Mouse (Mus musculus) spleen, postnatal 4 days (tissue): ENCODE data around the gene App.

Experiments
- DNase-seq, 2 experiments: peaks; one replicate each; pipeline ENCODE4 v3.0.0; 2022; ENCODE audit warnings: low spot score in 2 of 2

Gene App

DNA sequence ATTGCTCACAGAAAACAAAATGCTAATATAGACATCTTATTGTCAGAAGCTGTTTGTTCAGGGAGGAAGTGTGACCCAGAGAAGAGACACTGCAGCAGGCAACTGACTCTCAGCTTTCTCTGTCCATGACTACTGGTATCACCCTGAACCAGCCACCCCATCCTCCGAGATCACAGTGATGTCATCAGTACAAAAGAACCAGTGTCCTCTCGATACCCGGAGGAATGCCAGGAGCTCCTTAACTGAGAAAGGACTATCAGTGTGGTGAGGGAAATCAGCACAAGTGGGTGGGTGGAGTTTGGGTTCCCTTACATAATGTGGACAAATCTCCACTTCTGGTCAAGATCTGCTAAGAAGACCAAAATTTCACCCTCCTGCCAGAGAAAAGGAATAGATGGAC is 150.5 kb downstream of the App start:
- DNase-seq, result no peak

DNA sequence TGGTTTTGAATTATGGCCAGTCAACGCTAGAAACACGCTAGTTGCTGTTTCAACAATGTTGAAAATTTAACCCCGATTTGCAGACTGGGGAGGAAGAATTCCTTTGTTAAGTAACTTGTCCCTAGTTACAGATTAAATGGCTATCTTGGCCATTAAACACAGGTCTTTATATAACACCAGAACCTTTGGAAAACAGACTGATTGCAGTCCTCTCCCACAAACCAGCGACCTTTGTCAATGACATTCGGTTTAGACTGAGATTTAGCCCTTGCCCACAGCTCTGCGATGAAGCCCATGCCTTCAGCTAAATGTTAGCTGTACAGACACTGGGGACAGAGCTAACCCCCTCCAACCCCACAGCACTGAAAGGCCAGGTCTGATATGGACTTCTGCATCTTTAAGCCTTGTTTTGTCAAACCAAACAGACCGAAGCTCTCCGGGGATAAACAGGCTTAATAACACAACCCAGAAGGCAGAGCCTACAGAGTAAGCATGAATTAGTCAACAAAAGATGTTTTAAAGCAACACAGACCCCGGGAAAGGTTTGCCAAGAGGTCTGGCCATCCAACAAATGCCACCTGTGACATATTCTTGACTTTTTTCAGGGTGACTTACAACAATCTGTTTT is 152.8 kb downstream of the App start:
- DNase-seq, result no peak

DNA sequence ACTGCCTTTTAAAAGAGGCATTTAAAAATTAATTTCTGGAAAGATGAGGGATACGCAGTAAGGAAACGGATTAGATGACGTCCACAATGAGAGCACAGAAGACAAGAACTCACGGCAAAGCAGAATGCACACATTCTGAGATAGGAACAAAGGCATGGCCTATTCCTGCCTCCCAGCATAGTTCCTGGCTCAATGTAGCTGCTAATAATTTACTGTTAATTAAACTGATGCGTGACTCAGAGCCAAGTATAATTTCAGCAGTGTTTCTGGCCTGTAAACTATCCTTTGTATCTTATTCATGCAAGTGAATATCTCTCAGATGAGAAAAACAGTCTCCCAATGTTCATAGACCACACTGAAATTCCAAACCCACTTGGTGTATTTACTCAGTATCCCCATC is 154.3 kb downstream of the App start:
- DNase-seq, result no peak

DNA sequence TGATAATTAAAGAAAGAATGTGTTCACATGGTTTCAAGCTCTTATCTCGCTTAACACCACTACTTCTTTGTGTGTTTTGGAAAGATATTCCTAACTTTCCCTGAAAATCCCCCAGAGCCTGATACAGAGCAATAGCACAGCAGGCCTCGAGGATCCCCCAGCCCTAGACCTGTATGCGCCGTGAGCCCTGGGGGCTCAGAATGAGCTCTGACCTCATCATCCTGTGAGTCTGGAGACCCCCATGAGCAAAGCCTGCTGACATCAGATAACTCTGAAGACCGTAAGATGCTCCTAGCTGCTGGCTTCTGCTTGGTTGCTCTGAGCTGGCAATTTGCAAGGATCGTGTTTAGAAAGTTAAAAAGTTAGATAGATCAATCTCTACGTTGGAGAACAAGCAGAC is 155.7 kb downstream of the App start:
- DNase-seq, result no peak

DNA sequence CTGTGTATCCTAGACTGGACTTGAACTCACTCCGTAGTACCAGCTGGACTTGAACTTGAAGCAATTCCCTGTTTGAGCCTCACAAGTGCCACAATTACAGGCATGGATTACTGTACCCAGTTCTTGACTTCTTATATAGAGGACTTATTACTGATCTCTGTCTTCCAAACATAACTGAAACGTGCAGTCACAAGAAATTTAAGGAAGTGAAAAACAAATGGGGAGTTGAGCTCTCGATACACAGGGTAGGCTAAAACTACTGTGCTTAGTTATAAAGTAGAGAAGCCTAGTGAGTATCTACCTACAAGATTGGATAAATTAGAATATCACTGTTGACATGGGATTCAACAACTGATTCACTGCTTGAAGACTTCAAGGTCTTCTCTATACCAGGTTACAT is 160.9 kb downstream of the App start:
- DNase-seq, result no peak

DNA sequence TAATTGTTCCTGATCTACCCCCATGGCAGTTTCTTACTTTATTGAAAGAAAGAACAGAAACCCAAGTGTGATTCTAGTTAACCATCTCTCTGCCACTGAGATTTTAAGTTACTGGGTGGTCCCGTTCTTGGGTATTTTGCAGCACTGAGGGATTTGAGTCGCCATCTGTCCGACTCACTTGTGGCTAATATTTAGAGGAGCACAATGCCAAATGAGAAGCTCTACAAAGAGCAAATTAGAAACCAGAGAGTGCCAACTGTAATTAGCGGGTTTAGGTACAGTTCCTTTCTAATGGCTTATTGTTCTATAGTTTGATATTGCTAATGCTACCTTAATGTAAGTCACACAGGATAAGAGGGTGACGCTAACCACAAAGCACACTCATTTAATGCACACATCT is 161.4 kb downstream of the App start:
- no peak for DNase-seq

DNA sequence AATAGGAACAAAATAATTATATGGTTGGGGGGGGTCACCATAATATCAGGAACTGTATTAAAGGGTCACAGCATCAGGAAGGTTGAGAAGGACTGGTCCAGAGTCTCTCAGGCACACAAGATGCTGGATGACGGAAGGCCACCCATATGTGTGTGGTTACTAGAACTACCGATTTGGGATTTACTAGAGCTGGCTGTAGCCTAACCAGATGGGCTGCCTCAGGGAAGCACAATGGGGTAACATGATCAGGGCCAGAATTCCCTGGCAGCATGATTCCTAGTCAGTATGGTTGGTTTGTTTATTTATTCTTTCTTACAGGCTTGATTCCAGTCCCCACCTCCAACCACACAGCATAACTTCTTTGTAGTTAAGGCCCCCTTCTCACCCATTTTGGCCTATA is 162.9 kb downstream of the App start:
- DNase-seq, result no peak

DNA sequence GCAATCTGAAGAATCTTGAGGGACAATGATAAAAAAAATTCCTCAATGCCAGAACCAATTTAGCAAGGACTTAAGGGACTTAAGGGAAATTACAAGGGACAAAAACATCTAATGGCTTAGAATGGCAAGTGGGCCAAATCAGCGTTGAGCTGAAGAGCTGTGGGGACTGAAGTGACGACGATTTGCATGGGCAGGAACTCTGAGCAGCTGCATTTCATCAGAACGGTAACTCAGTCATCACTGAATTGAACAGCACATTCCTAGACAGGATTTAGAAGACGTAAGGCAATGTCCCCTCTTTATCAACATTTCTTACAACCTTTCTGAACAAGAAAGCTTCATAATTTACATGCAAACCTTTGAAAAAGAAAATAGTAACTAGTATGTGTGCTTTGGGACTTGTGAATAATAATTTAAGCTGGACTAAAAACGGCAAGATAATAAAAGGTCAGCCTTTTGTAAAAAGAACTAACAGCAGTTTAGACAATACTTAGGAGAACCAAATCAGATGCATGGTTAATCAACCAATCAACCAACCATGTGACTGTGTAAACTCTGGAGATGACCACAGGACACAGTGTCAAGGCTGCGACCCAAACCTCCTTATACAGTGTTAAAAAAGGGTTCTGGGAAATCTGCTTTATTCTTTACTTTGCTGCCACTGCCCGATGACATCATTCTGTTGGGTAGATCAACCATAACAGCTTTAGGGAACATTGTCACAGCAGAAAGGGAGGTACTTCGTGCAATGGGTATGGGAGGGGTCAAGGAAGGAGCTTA is 164.5 kb downstream of the App start:
- DNase-seq, result no peak

DNA sequence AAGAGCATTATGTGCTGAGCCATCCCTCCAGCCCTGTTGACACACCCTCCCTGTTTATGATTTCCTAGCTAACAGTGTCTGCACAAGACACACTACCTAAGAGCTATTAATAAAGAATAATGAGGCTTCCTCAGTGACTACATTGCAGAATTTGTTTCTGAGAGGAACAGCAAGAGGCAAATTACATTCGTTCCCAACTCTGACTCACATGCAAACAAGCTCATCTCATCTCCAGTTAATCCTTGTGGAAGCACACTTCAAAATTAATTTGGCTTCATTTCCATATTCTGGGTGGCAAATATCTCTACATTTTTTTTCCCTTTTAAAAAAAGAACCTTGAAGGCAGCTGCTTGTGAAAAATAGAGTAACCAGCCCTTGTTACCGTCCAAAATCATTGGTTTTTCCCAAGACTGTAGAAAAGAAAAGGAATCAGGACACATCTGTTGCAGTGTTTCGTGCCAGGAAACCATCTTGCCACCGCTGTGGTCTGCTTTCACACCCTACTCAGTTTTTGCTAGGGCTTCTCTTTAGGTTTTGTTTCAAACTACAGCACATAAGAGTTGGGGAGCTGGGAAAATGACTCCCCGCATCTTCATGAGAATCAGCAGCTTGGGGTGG is 171.5 kb downstream of the App start:
- no peak for DNase-seq

DNA sequence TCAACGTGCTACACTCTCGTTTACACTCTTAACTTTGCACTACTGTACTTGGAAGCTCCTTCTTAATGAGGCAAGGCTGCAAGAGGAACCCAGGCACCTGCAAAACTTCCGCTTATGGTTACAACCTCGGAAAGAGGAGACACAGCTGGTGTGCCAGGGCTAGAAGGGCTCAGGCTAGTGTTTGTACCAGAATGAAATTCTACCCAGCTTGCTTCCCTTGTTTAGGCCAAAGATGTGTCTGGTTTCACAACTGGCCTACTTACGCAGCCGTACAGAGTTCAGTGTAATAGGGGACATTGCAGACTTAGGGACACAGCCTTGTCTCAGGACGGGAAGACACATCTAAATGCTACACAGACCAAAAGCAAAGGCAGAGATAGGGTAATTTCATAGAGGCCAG is 173.3 kb downstream of the App start:
- DNase-seq, result no peak

DNA sequence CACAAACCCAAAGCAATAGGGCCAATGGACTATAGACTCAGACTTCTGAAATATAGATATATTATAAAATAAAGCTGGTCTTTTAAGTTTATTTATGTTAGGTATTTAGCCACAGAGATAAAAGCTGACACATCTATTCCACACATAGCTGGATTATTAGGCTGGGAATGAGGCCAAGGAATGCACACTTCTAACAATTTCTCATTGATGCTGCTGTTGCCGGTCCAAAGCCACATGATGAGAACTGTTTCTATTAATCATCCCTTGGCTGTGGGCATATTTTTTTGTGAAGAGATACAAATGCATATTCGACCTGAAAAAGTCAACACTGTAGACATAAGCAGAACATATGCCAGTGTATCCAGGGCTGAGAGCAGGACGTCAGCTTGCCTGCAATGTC is 176.0 kb downstream of the App start:
- DNase-seq, result no peak

DNA sequence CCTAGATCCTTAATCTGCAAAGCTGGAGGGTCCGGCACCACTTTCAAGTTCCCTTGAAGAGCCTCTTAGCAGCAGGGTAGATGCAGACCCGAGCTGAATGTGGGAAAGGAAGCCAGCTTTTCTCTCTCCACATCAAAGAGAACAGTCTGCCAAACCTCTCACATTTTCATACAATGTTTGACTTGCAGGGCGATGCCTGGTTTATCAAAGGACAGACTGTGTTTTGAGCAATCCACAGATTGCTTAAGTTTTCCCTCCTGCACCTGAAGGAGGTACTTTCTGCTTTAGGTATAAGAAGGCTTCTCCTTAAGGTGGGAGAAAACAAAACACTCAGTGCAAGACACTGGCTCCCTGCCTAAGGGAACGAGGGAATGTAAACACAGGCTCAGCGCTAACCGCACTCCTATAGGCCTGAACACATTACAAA is 178.1 kb downstream of the App start:
- no peak for DNase-seq

DNA sequence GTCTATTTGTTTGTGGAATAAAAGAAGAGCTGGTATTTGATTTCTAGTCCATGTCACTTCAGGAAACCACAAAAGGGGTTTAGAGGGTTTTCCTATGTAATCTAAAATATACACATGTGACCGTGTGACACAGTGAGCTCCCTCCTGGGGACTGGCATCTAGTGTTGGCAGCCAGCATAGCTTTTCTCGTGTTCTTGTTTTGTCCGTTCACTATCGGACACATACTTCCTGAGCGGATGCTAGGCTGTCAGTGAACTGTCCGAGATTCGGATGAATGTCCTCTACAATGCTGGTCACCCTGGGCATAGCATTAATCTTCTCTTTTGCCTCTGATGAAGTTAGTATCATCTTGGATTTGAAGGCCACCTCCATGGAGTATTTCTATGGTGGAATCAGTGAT is 180.7 kb downstream of the App start:
- DNase-seq, result no peak

DNA sequence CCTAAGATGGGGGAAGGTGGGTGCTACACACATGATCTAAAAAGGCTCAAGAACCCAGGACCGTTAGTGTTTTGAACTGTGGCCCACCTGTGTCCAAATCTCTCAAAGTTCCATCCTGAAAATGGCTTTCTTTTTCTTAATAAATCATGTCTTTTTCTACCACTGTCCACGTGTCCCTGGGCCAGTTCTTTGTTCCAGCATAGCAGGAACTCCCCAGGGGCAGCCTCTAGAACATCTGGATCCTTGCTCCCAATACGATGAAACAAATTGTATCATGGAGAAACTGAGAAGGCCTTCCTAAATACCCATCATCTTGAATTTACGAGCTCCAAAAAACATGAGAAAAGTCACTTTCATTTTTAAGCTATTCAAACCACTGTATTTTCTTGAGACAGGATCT is 182.6 kb downstream of the App start:
- DNase-seq, result no peak

DNA sequence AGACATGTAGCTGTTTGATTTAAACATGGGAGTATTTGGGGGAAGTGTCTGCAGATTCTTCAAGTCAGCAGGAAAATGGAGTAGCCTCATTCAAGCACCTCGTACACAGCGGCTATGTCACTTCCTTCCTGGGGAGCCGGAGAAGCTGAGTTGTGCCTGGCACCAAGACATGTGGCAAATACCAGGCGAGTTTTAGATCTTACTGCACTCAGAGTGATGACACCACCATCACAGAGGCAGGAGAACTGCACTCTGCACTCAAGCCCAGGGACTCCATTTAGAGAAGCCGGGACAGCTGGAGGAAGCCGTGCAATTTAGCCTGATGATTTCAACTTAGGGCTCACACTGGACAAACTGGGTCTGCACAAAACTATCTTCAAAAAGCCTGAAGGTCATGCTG is 183.6 kb downstream of the App start:
- no peak for DNase-seq

DNA sequence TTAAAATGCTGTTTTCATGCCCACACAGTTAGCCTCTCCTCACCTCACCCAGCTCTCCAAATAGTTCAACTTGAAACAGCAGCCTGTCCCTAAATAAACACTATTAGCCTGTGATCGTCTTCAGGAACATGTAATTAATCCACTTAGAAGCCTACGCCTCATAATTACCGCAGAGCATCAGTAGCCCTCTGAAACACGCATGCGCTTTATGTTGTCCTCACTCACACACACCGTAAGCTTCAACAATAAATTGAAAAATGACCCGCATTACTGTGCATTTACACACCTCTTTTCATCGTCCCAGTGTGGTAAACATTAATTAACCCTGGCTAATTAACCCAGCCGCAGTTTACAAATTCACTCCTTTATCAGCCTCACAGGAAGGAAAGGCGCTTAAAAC is 184.1 kb downstream of the App start:
- no peak for DNase-seq

DNA sequence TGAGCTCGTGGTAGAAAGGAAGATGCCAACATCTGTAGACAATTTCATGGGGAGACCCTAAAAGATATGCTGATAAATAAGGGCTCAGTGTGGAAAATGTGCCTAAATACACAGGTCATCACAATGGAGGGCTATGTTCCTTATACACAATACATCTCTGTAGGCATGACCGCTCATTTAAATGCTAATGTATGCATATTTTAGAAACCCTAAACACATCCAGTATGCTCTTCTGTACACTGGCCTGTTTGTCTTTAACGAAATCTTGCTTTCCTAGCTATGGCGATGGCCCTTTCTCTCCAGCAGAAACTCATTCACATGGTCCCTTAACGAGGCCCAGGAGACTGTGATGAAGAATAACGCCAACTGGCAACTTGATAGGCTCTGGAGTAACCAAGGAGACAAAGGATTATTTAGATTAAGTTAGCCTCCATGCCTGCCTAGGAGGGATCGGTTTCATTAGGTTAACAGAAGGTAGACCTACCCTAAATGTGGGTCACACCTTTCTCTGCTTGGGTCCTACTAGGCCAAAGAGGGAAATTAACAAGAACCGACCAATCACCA is 185.8 kb downstream of the App start:
- no peak for DNase-seq

DNA sequence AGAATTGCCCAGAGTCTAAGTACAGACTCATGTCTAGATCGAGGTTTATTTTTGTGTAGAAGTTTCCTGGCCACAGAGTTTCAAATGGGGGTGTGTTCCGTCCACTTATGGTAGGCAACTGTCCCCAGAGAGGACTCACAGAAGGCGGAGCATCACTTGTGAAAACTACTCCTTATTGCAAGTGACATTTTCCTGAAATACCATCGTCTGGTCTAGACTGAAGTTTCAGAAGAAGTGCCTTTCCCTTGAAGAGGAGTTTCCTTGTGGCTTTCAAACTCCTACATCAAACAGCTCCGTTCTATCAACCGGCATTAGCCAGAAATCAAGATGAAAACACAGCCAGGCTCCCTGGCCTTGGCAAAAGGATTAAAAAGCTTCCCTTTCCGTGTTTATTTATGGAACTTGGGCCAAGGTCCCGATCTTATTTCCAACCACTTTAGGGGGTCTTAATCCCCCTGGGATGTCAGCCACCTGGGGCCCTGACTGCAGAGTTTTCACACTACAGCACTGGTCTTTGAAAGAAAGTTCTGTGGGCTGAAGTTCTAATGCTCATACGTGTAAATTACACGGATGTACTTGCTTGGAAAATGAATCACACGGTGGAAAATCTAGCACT is 187.4 kb downstream of the App start:
- DNase-seq, result no peak

DNA sequence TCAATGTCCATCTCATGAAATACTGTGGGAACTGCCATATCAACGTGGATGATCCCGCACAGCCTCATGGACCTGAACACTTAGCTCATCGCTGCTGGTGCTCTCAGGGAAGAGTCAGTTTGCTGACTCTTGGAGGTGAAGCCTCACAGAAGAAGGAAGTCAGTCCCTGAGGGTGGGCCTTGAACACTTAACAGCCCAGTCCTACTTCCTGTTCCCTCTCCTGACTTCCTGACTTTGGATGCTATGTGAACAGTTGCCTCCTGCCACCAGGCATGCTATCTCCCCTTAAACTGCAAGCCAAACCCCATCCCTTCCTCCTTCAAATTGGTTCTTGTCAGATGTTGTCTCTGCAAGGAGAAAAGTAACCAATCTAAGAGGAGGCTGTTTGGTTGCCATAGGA is 188.2 kb downstream of the App start:
- no peak for DNase-seq

DNA sequence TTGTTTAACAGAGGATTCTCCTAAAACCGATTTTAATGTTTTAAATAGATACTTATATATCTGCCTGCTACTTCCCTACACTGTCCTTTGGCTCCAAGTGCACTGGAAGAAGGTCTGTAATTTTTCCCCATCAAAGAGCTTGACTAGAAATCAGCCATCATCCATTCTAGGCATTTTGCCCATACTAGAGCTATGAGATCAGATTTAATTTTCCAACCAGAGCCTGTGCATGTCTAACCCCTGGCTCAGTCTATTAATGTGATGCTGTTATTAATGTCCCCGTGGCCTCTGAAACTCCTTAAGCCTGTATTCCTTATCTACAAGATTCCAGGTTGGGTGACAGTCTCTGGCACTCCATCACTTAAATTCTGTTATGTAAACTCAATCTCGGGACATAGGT is 190.1 kb downstream of the App start:
- DNase-seq, result no peak

DNA sequence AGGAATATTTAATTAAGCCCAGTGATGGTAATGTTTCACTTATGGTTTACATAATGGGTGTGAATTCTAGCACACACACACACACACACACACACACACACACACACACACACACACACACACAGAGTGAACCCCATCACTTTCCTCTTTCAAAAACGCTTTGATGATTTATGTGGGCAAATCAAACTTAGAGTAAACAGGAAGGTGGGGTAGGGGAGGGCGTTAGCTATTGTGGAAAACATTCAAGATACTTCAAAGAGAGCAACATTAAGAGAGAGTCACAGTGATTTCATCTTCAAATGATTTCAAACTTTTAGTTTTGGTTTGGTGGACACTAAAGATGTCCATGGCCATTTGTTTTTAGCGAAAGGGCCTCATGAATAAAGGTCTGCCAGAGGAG is 191.0 kb downstream of the App start:
- no peak for DNase-seq

DNA sequence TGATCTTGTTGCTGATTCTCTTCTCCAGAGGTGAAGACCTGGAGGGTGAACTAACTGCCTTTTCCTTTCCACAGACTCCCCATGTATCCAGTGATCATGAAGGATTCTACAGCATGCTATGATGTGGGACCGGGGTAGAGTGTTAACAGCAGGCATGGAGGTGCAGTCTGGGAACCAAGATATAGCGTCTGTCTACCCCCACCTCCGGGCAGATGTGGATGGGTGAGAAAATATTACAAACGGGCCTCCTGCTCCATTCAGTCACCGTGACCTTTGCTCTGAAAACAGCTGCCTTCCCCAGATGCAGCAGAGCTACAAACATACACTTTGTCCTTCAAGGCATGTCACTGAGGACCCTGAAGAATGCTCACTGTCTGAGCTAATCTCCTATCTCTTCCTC is 195.0 kb downstream of the App start:
- no peak for DNase-seq

DNA sequence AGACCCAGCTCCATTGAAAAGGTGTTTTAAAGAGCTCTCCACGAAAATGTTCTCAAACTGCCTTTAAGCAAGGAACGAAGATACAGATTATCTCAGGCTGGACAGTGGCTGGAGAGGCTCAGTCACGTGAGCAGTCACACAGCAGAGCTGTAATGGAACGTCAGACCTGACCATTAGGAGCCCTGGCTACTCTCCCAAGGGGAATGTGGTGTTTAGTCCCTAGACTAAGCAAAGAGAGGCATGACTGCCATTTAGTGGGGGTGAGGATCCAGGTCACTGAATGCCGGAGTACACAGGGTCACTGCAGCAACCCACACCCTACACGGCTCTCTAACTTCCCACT is 199.4 kb downstream of the App start:
- DNase-seq, result no peak
